Mouse (Mus musculus): ENCODE measurements around the gene Vmac. TPM values are rescaled to one million over a fixed set of nuclear protein-coding genes. Genes with fewer than 3 reads are reported as not detected.

Gene Vmac
- polyA plus RNA-seq, 1 experiment from 2014 or later = 19.5 TPM

GRCm38 (mm10) chr17:56673647-56674416, 44.0 kb downstream of the Vmac start:
- 1% methylated on average over 37 of the region's 37 CpGs for WGBS
- Histone ChIP-seq H3K9me3 (replicated peaks) (no peaks in the 10 kb centered on the region), H3K27ac (peak overlapping the region; percentile 92), H3K27me3 (no peaks in the 10 kb centered on the region), H3K9ac (peak overlapping the region; percentile 97), H3K4me3 (replicated peaks) (peak overlapping the region; percentile 96), H3K4me2 (peak overlapping the region; percentile 70), H3K4me1 (peaks cover 31% of the 10 kb centered on the region), H3K36me3 (peaks cover 33% of the 10 kb centered on the region)
- peak; percentile 48 for ATAC-seq (replicated peaks; ENCODE audit: low FRiP score)

DNA sequence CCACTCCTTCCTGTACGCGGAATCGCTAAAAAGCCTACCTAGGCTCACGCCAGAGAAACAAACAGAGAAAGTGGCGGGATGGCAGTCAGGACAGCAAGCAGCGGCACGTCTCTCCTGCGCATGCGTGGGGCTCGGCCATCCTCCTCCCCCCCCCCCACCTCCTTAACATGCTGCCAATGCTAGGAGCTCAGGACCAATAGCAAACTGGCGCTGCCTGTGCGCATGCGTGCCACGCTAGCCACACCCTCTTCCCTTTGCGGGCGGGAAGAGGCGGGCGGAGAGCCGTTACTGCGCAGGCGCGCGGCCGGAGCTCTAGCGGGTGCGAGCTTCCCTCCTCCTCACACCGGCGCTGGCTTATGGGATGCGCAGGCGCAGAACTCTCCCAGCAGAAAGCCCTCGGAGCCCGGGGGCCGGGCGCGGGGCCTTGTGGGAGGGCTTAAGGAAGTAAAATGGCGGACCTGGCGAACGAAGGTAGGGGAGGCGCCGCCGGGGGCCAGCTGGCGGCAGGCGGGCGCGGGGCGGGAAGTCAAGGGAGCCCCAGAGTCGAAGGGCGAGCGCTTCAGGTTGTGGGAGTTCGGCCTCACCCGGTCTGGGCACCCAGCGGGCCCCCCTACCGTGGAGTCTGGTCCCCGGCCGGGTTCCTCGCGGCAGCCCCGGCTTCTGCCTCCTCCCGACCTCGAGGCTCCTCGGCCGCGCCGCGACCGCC, 44.7 kb downstream of the Vmac start, which contains the start of gene Ranbp3:
Gene Ranbp3 (plus strand): TSS at position 354 of the 706 bp plus-strand sequence.
- ATAC-seq (replicated peaks; ENCODE audit: low FRiP score) = peak; percentile 93
- H3K9me3 ChIP-seq (replicated peaks) = no peaks in the 10 kb centered on the region
- H3K4me2 ChIP-seq = peak within 1 kb of the TSS; percentile 70
- H3K27me3 ChIP-seq = no peaks in the 10 kb centered on the region
- peak within 1 kb of the TSS; percentile 96 for H3K4me3 ChIP-seq (replicated peaks)
- H3K9ac ChIP-seq = peak within 1 kb of the TSS; percentile 97
- WGBS = under 1% methylated on average over 64 of the region's 66 CpGs
- H3K27ac ChIP-seq = peak within 1 kb of the TSS; percentile 92
- peaks cover 30% of the 10 kb centered on the region for H3K36me3 ChIP-seq
- H3K4me1 ChIP-seq = peaks cover 39% of the 10 kb centered on the region

DNA sequence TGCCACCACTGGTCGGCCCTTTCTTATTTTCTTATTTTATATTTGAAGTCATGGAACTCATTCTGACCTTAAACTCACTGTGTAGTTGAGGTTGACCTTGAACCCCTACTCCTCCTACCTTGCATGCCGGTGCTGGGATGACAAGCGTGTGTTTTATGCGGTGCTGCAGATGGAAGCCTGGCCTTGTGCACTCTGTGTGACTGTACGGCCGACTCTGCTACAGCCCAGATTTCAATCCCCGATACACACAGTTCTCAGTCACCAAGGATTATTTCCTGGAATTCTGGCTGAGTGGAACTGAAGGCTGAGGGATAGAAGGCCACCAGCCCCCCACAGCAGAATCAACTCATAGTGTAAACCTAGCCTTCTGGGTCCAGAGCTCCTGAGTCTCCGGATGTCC, 48.1 kb downstream of the Vmac start:
- H3K27me3 ChIP-seq = no peaks in the 10 kb centered on the region
- H3K9ac ChIP-seq = no peak overlapping the region
- H3K4me3 ChIP-seq (replicated peaks) = no peak overlapping the region
- no peak for ATAC-seq (replicated peaks; ENCODE audit: low FRiP score)
- H3K36me3 ChIP-seq = no peaks in the 10 kb centered on the region
- H3K4me2 ChIP-seq = no peak overlapping the region
- H3K27ac ChIP-seq = no peak overlapping the region
- H3K9me3 ChIP-seq (replicated peaks) = no peaks in the 10 kb centered on the region
- H3K4me1 ChIP-seq = peaks cover 21% of the 10 kb centered on the region
- WGBS = 81% methylated on average over 8 of the region's 8 CpGs

GRCm38 (mm10) chr17:56668384-56669144, 49.3 kb downstream of the Vmac start:
- Histone ChIP-seq H3K4me2 (peak overlapping the region; percentile 98), H3K9ac (peak overlapping the region; percentile 55), H3K27me3 (no peaks in the 10 kb centered on the region), H3K9me3 (replicated peaks) (no peaks in the 10 kb centered on the region), H3K4me3 (replicated peaks) (peak overlapping the region; percentile 53), H3K4me1 (peaks cover 26% of the 10 kb centered on the region), H3K36me3 (no peaks in the 10 kb centered on the region), H3K27ac (no peak overlapping the region)
- WGBS = 5% methylated on average over 31 of the region's 31 CpGs
- ATAC-seq (replicated peaks; ENCODE audit: low FRiP score) = no peak

DNA sequence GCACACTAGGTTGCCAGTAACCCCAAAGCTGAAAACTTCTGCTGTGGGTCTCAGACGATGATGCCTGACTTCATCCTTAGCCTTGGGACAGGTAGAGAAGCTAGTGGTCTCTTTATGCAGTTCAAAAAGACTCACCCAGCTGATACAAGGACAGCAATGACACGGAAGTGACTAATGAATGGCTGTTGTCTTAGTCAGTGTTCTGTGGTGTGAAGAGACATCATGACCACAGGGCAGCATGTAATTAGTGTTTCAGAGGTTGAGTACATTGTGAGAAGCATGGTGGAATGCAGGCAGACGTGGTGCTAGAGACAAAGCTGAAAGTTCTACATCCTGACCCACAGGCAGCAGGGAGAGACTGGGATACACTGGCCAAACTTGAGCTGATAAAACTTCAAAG, 50.2 kb downstream of the Vmac start:
- Histone ChIP-seq H3K27me3 (no peaks in the 10 kb centered on the region), H3K4me2 (no peak overlapping the region), H3K4me3 (replicated peaks) (no peak overlapping the region), H3K4me1 (peaks cover 29% of the 10 kb centered on the region), H3K27ac (no peak overlapping the region), H3K9me3 (replicated peaks) (no peaks in the 10 kb centered on the region), H3K9ac (no peak overlapping the region), H3K36me3 (no peaks in the 10 kb centered on the region)
- no peak for ATAC-seq (replicated peaks; ENCODE audit: low FRiP score)
- WGBS = 74% methylated on average over 3 of the region's 3 CpGs

- Histone ChIP-seq H3K4me3 (replicated peaks) (no peak overlapping the region), H3K36me3 (no peaks in the 10 kb centered on the region), H3K9me3 (replicated peaks) (no peaks in the 10 kb centered on the region), H3K4me1 (peaks cover 25% of the 10 kb centered on the region), H3K27ac (no peak overlapping the region), H3K4me2 (no peak overlapping the region), H3K27me3 (no peaks in the 10 kb centered on the region), H3K9ac (no peak overlapping the region)
- 83% methylated on average over 4 of the region's 4 CpGs for WGBS
- no peak for ATAC-seq (replicated peaks; ENCODE audit: low FRiP score)
These were observed 51.4 kb downstream of the Vmac start for GRCm38 (mm10) chr17:56666384-56666783.

DNA sequence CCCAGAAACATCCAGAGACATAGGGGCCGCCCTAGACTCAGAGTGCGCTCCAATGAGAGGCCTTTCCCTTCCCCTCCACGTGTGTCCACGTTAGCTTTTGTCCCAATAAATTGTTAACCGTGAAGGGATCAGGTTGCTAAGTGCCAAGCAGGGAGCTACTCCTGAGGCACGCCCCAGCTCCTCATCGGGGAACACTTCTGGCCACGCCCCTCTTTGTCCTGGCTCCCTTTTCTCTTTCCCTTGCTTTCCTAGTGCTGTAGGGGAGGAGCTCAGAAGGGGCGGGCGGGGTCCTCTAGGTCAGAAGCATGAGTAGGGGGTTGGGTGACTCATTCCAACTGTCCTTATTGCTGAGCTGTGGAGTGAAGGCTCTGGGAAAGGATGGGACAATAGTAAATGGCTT, 53.5 kb downstream of the Vmac start:
- 4% methylated on average over 10 of the region's 10 CpGs for WGBS
- Histone ChIP-seq H3K4me3 (replicated peaks) (peak overlapping the region; percentile 20), H3K9ac (no peak overlapping the region), H3K9me3 (replicated peaks) (no peaks in the 10 kb centered on the region), H3K27ac (peak overlapping the region; percentile 72; the same call in 1 of the 2 replicates), H3K27me3 (no peaks in the 10 kb centered on the region), H3K4me1 (peaks cover 25% of the 10 kb centered on the region), H3K4me2 (peak overlapping the region; percentile 55), H3K36me3 (no peaks in the 10 kb centered on the region)
- peak; percentile 73 for ATAC-seq (replicated peaks; ENCODE audit: low FRiP score)

Other genes starting within 250 kb of the Vmac start
- gene Ptprs, start 241.5 kb downstream of the Vmac start, polyA plus RNA-seq (2015; fragmentation: Nextera tagmentation; extraction: Ambion mirVana) = 81.5 and 95.6 TPM in 2 replicates
- not detected in 2 replicates for gene Znrf4, start 205.6 kb downstream of the Vmac start, polyA plus RNA-seq (2015; fragmentation: Nextera tagmentation; extraction: Ambion mirVana)
- 1.2 and 1.4 TPM in 2 replicates for gene Gm20219, start 163.6 kb downstream of the Vmac start, polyA plus RNA-seq (2015; fragmentation: Nextera tagmentation; extraction: Ambion mirVana)
- 89.5 and 92.4 TPM in 2 replicates for gene Safb2, start 133.4 kb downstream of the Vmac start, polyA plus RNA-seq (2015; fragmentation: Nextera tagmentation; extraction: Ambion mirVana)
- 109 and 125 TPM in 2 replicates for gene Safb, start 133.2 kb downstream of the Vmac start, polyA plus RNA-seq (2015; fragmentation: Nextera tagmentation; extraction: Ambion mirVana)
- gene 2410015M20Rik, start 108.3 kb downstream of the Vmac start, polyA plus RNA-seq (2015; fragmentation: Nextera tagmentation; extraction: Ambion mirVana) = 239 and 249 TPM in 2 replicates
- 1,888 and 2,013 TPM in 2 replicates for gene Rpl36, start 104.6 kb downstream of the Vmac start, polyA plus RNA-seq (2015; fragmentation: Nextera tagmentation; extraction: Ambion mirVana)
- 59.7 and 63.8 TPM in 2 replicates for gene Lonp1, start 91.1 kb downstream of the Vmac start, polyA plus RNA-seq (2015; fragmentation: Nextera tagmentation; extraction: Ambion mirVana)
- 0.59 and 0.93 TPM in 2 replicates for gene Catsperd, start 89.9 kb downstream of the Vmac start, polyA plus RNA-seq (2015; fragmentation: Nextera tagmentation; extraction: Ambion mirVana)
- 87.9 and 99.2 TPM in 2 replicates for gene Ranbp3, start 44.7 kb downstream of the Vmac start, polyA plus RNA-seq (2015; fragmentation: Nextera tagmentation; extraction: Ambion mirVana)
- 470 and 471 TPM in 2 replicates for gene Ndufa11, start 255 bp downstream of the Vmac start, polyA plus RNA-seq (2015; fragmentation: Nextera tagmentation; extraction: Ambion mirVana)
- gene Nrtn, start 39.5 kb upstream of the Vmac start, polyA plus RNA-seq (2015; fragmentation: Nextera tagmentation; extraction: Ambion mirVana) = 6.5 and 7.1 TPM in 2 replicates
- gene Dus3l, start 46.7 kb upstream of the Vmac start, polyA plus RNA-seq (2015; fragmentation: Nextera tagmentation; extraction: Ambion mirVana) = 46.5 and 54.6 TPM in 2 replicates
- 1.7 and 1.8 TPM in 2 replicates for gene Prr22, start 52.2 kb upstream of the Vmac start, polyA plus RNA-seq (2015; fragmentation: Nextera tagmentation; extraction: Ambion mirVana)
- 3.7 and 4.1 TPM in 2 replicates for gene Rfx2, start 113.0 kb upstream of the Vmac start, polyA plus RNA-seq (2015; fragmentation: Nextera tagmentation; extraction: Ambion mirVana)
- gene Acsbg2, start 156.4 kb upstream of the Vmac start, polyA plus RNA-seq (2015; fragmentation: Nextera tagmentation; extraction: Ambion mirVana) = not detected in 2 replicates
- 0.27 and 0.30 TPM in 2 replicates for gene 1700061G19Rik, start 157.5 kb upstream of the Vmac start, polyA plus RNA-seq (2015; fragmentation: Nextera tagmentation; extraction: Ambion mirVana)
- gene Mllt1, start 217.4 kb upstream of the Vmac start, polyA plus RNA-seq (2015; fragmentation: Nextera tagmentation; extraction: Ambion mirVana) = 54.6 and 57.8 TPM in 2 replicates

Measured in kidney, embryonic 15.5 days (tissue).